Mouse (Mus musculus) CD8-positive naive resting alpha-beta T cell, adult 57 days (primary cell): ENCODE results near the gene Tprgl. TPM values are rescaled to one million over a fixed set of nuclear protein-coding genes. Genes with fewer than 3 reads are reported as not detected.

ENCODE experiments used
- total RNA-seq: library from RNA; stranded (reverse); gene quantifications from one replicate; pipeline ENCODE4 v1.2.4, GENCODE M21; 2023

The Tprgl gene
- total RNA-seq: 162 TPM

GRCm38 (mm10) chr4:154160538-154161390 lies at the start of gene Tprgl:
Gene Tprgl (minus strand): TSS chr4:154160666.

DNA sequence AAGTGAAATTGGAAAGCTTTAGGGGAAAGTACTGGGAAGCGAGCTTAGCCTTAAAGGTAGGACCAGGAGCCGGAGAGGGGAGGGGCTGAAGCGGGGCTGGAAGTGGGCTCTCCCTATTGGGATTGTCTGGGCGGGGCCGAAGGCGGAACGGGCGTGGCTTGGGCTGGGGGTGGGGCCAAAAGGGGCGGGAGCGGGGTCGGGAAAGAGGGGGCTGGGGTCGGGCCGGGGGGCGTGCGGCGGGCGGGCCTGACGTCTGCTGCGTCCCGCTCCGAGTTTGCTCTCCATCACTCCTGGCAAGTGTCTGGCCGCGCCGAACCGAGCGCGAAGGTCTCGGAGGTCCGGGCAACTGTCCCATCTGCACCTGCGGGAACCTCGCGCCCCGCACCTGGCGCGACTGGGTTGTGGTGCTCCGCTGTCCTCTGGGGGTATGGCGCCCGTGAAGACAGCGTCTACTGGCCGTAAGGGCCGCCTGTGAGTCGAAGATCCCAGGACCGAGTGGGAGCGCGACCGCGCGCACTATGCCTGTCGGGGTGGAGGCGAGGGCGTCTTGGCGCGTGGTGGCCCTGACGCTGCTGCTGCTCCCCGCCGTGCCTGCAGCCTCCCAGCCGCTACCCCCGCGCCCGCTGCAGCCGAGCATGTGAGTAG lies 10.2 kb upstream of the Tprgl start, which contains the start of gene Megf6:
TSS of gene Megf6 (plus strand) at position 225 of the 645 bp plus-strand sequence.

GRCm38 (mm10) chr4:154142211-154143040 lies 18.0 kb downstream of the Tprgl start, which contains the start of gene Wrap73:
Gene Wrap73 (plus strand): TSS chr4:154142372.

DNA sequence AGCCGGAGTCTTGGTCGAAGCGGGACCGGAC lies 20.5 kb downstream of the Tprgl start, which contains the start of gene Trp73:
TSS of gene Trp73 (minus strand) at position 27 of the 31 bp plus-strand sequence.

Other genes with a start within 250 kb of the Tprgl start
- gene A430005L14Rik, start 203.4 kb downstream of the Tprgl start, total RNA-seq: 18.5 TPM
- 27.2 TPM for gene Dffb, start 185.5 kb downstream of the Tprgl start, total RNA-seq
- 14.0 TPM for gene Cep104, start 185.5 kb downstream of the Tprgl start, total RNA-seq
- 64.3 TPM for gene Lrrc47, start 148.9 kb downstream of the Tprgl start, total RNA-seq
- gene Smim1, start 134.4 kb downstream of the Tprgl start, total RNA-seq: not detected
- not detected for gene Ccdc27, start 118.0 kb downstream of the Tprgl start, total RNA-seq
- gene Trp73, start 20.5 kb downstream of the Tprgl start, total RNA-seq: not detected
- 19.9 TPM for gene Wrap73, start 18.3 kb downstream of the Tprgl start, total RNA-seq
- not detected for gene Megf6, start 10.1 kb upstream of the Tprgl start, total RNA-seq
- gene Arhgef16, start 141.0 kb upstream of the Tprgl start, total RNA-seq: not detected
- gene B230104I21Rik, start 175.5 kb upstream of the Tprgl start, total RNA-seq: not detected